In the genomic region with DNA sequence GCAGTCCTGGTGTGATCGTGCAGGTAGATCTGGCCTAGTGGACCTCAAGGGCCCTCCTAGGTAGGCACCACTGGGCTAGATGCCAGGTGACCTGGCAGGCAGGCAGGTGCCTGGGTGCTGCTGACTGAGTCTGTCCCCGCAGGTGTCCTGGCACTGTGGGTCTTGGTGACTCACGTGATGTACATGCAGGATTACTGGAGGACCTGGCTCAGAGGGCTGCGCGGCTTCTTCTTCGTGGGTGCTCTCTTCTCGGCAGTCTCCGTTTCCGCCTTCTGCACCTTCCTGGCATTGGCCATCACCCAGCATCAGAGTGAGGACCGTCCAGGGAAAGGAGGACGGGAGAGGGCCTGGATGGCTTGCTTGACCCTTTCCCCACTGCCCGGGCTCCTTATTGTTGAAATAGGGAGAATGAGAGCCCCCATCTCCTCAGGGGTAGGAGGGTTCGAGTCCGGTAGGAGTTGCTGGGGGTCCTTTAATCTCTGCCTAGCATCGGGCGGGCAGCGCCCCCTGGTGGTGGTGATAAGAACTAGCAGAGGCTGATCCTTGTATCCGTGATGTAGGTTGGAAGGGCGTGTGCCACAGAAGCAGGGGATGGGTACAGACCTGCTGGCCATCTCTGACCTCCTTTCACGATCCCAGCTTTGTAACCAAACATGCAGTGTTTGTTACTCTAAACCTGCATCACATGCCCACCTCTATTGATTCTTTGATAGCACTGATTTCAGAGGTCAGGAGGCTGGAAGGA, we compare ENCODE assay signal across 8 mouse cellular contexts. TPM values are rescaled to one million over a fixed set of nuclear protein-coding genes. Genes with fewer than 3 reads are reported as not detected.
DNase-seq lines count a peak whose midpoint lies in the region; ATAC-seq lines count a peak whose summit lies in the region.

No protein-coding gene starts in this region.

- H3K4me3 ChIP-seq in kidney, embryonic 15.5 days (replicated peaks) = no peak overlapping the region
- peak overlapping the region; percentile 29 for H3K4me3 ChIP-seq in megakaryocyte, embryonic 14.5 days (replicated peaks)

- no peak overlapping the region for H3K9ac ChIP-seq in kidney, embryonic 15.5 days

- 0 out of 2 replicates have a peak, but pooled peaks have one; percentile 8 for ATAC-seq in kidney, embryonic 15.5 days (replicated peaks; ENCODE audit: low FRiP score)
- ATAC-seq in megakaryocyte-erythroid progenitor cell, adult 5-6 weeks (replicated peaks; ENCODE audit: low FRiP score, low TSS enrichment, poor library complexity, severe bottlenecking) = no peak

- H3K4me1 ChIP-seq in kidney, embryonic 15.5 days = peaks cover 36% of the 10 kb centered on the region
- peaks cover 81% of the 10 kb centered on the region for H3K4me1 ChIP-seq in megakaryocyte, embryonic 14.5 days

- no peaks in the 10 kb centered on the region for H3K9me3 ChIP-seq in kidney, embryonic 15.5 days (replicated peaks)
- H3K9me3 ChIP-seq in megakaryocyte, embryonic 14.5 days = no peaks in the 10 kb centered on the region

- no peak overlapping the region for H3K27ac ChIP-seq in kidney, embryonic 15.5 days

- intact Hi-C loops in heart, postnatal 25 days (cut with DNase I) = loop anchor here (5.0 kb wide), 2 partner anchors 37 to 162 kb away; no protein-coding TSS in a partner anchor

- H3K36me3 ChIP-seq in kidney, embryonic 15.5 days = peaks cover 44% of the 10 kb centered on the region
- H3K36me3 ChIP-seq in megakaryocyte, embryonic 14.5 days (replicated peaks; ENCODE audit: low read length) = peaks cover 71% of the 10 kb centered on the region

- DNase-seq in heart, adult 11 months = peak; percentile 96
- no peak for DNase-seq in heart, postnatal 25 days (ENCODE audit: low spot score)
- peak; percentile 56 for DNase-seq in urinary bladder, adult 2 months (ENCODE audit: low spot score)
- no peak for DNase-seq in urinary bladder, postnatal 4 days (ENCODE audit: low spot score in 2 of 2)
- peak; percentile 87 for DNase-seq in cerebellum, adult 9-11 months

- no peak overlapping the region for H3K4me2 ChIP-seq in kidney, embryonic 15.5 days

- 57% methylated on average over 20 of the region's 20 CpGs for WGBS in kidney, embryonic 15.5 days

- H3K27me3 ChIP-seq in kidney, embryonic 15.5 days = peaks cover under 1% of the 10 kb centered on the region; the same call in 1 of the 2 replicates
- H3K27me3 ChIP-seq in megakaryocyte, embryonic 14.5 days (replicated peaks) = no peaks in the 10 kb centered on the region

RNA-seq across cellular contexts. Expression of a gene that starts 11.6 kb away (rescaled TPM):
- 10 to 100 TPM; 76.5 to 83.0 TPM for total RNA-seq in heart, postnatal 25 days (2021)
- polyA plus RNA-seq in urinary bladder, adult 2 months (2012; rRNA removed) = 72.4 and 91.1 TPM in 2 replicates
- 57.5 and 58.8 TPM in 2 replicates for polyA plus RNA-seq in kidney, embryonic 15.5 days (2015; fragmentation: Nextera tagmentation; extraction: Ambion mirVana)
- 58.7 and 61.4 TPM in 2 replicates for polyA plus RNA-seq in megakaryocyte, embryonic 14.5 days (2012; ENCODE audit: insufficient read depth, low replicate concordance)
- total RNA-seq in megakaryocyte-erythroid progenitor cell, adult 5-6 weeks (2014; fragmentation: Nextera tagmentation) = 91.5 and 112 TPM in 2 replicates
- total RNA-seq in megakaryocyte-erythroid progenitor cell, adult 5-6 weeks (2017) = 53.7 and 72.6 TPM in 2 replicates

RNA-seq across cellular contexts. Expression of a gene that starts 22.2 kb away (rescaled TPM):
- 10 to 100 TPM; 20.7 to 26.5 TPM for total RNA-seq in heart, postnatal 25 days (2021)
- 17.8 and 19.2 TPM in 2 replicates for polyA plus RNA-seq in urinary bladder, adult 2 months (2012; rRNA removed)
- 23.0 and 29.7 TPM in 2 replicates for polyA plus RNA-seq in kidney, embryonic 15.5 days (2015; fragmentation: Nextera tagmentation; extraction: Ambion mirVana)
- 2.3 and 4.5 TPM in 2 replicates for polyA plus RNA-seq in megakaryocyte, embryonic 14.5 days (2012; ENCODE audit: insufficient read depth, low replicate concordance)
- total RNA-seq in megakaryocyte-erythroid progenitor cell, adult 5-6 weeks (2014; fragmentation: Nextera tagmentation) = 12.0 and 13.1 TPM in 2 replicates
- 6.8 and 8.2 TPM in 2 replicates for total RNA-seq in megakaryocyte-erythroid progenitor cell, adult 5-6 weeks (2017)

RNA-seq across cellular contexts. Expression of a gene that starts 54.4 kb away (rescaled TPM):
- total RNA-seq in heart, postnatal 25 days (2021) = 10 to 100 TPM; 30.3 to 33.0 TPM
- polyA plus RNA-seq in urinary bladder, adult 2 months (2012; rRNA removed) = 45.3 and 45.8 TPM in 2 replicates
- polyA plus RNA-seq in kidney, embryonic 15.5 days (2015; fragmentation: Nextera tagmentation; extraction: Ambion mirVana) = 29.9 and 35.2 TPM in 2 replicates
- 26.8 and 31.2 TPM in 2 replicates for polyA plus RNA-seq in megakaryocyte, embryonic 14.5 days (2012; ENCODE audit: insufficient read depth, low replicate concordance)
- total RNA-seq in megakaryocyte-erythroid progenitor cell, adult 5-6 weeks (2014; fragmentation: Nextera tagmentation) = 129 and 194 TPM in 2 replicates
- total RNA-seq in megakaryocyte-erythroid progenitor cell, adult 5-6 weeks (2017) = 24.8 and 35.6 TPM in 2 replicates

RNA-seq across cellular contexts. Expression of a gene that starts 58.8 kb away (rescaled TPM):
- total RNA-seq in heart, postnatal 25 days (2021) = 1 to 10 TPM; 1.4 to 1.8 TPM
- 1.7 and 2.1 TPM in 2 replicates for polyA plus RNA-seq in urinary bladder, adult 2 months (2012; rRNA removed)
- polyA plus RNA-seq in kidney, embryonic 15.5 days (2015; fragmentation: Nextera tagmentation; extraction: Ambion mirVana) = 0.36 and 0.85 TPM in 2 replicates
- polyA plus RNA-seq in megakaryocyte, embryonic 14.5 days (2012; ENCODE audit: insufficient read depth, low replicate concordance) = 0.09 TPM in 1 of 2 replicates, not detected in the other
- 0.87 TPM in 1 of 2 replicates, not detected in the other for total RNA-seq in megakaryocyte-erythroid progenitor cell, adult 5-6 weeks (2014; fragmentation: Nextera tagmentation)
- not detected in 2 replicates for total RNA-seq in megakaryocyte-erythroid progenitor cell, adult 5-6 weeks (2017)

Comparison
In these comparisons a context has a peak if more than half of its experiments do, and no peak if none do; other contexts are left out.
1. DNase-seq: peak in heart, adult 11 months (single experiment), urinary bladder, adult 2 months (single experiment) and cerebellum, adult 9-11 months (single experiment); none in heart, postnatal 25 days (single experiment) and urinary bladder, postnatal 4 days (0 of 2).